Mouse (Mus musculus) hindbrain, embryonic 10.5 days (tissue): ENCODE data around the gene Aldh3b3. TPM values are rescaled to one million over a fixed set of nuclear protein-coding genes. Genes with fewer than 3 reads are reported as not detected.

ENCODE experiments used
- DNase-seq: peaks from one replicate; pipeline ENCODE4 v3.0.0-alpha.2; 2017; ENCODE audit warnings: low spot score
- H3K27ac ChIP-seq: fragments of 300-500 bp; sonication (generic); 2 replicates; pipeline ENCODE4 v1.5.1; 2016; ENCODE audit warnings: mild to moderate bottlenecking, moderate library complexity
- H3K27me3 ChIP-seq: fragments of 300-500 bp; sonication (generic); 2 replicates; pipeline ENCODE4 v1.6.1; 2016; ENCODE audit warnings: mild to moderate bottlenecking; ENCODE audit not compliant: poor library complexity, insufficient read depth, severe bottlenecking
- H3K36me3 ChIP-seq: fragments of 300-500 bp; sonication (generic); 2 replicates; pipeline ENCODE4 v1.6.1; 2016; ENCODE audit warnings: mild to moderate bottlenecking, moderate library complexity
- H3K4me1 ChIP-seq: fragments of 300-500 bp; sonication (generic); replicated peaks from 2 replicates; pipeline ENCODE4 v1.6.1; 2016; ENCODE audit warnings: mild to moderate bottlenecking
- H3K4me3 ChIP-seq: fragments of 300-500 bp; sonication (generic); 2 replicates; pipeline ENCODE4 v1.5.1; 2016; ENCODE audit warnings: mild to moderate bottlenecking, moderate library complexity
- H3K9me3 ChIP-seq: fragments of 300-500 bp; sonication (generic); 2 replicates; pipeline ENCODE4 v1.6.1; 2016; ENCODE audit warnings: mild to moderate bottlenecking, moderate library complexity
- WGBS: fragments of 180-500 bp; shearing (Covaris S2); methylation state at CpG from one replicate; pipeline ENCODE4 v1.1.7; 2016; 5-methylcytosine and 5-hydroxymethylcytosine counted together
- polyA plus RNA-seq: library from polyadenylated mRNA; unstranded; fragments of >200 nt; fragmentation: Nextera tagmentation; extraction: Ambion mirVana; gene quantifications from 2 replicates; pipeline ENCODE4 v1.2.1, GENCODE M21; 2016

Aldh3b3 gene
- not detected in 2 replicates for polyA plus RNA-seq

GRCm38 (mm10) chr19:3958470-3958869 lies at the start of gene Aldh3b3:
Gene Aldh3b3, plus strand, starts transcription at chr19:3958645.
- Histone ChIP-seq H3K27me3 (no peaks in the 10 kb centered on the region), H3K4me3 (no peak within 1 kb of the TSS), H3K9me3 (no peaks in the 10 kb centered on the region), H3K27ac (no peak within 1 kb of the TSS), H3K4me1 (0 out of 2 replicates have a peak, but pooled peaks cover 3% of the 10 kb centered on the region), H3K36me3 (no peaks in the 10 kb centered on the region)
- DNase-seq = no peak
- 79% methylated on average over 4 of the region's 4 CpGs for WGBS

- WGBS = 82% methylated on average over 5 of the region's 5 CpGs
- Histone ChIP-seq H3K4me3 (no peak overlapping the region), H3K4me1 (peaks cover 47% of the 10 kb centered on the region), H3K9me3 (no peaks in the 10 kb centered on the region), H3K27me3 (peaks cover 9% of the 10 kb centered on the region; the same call in 1 of the 2 replicates), H3K27ac (no peak overlapping the region), H3K36me3 (peaks cover 35% of the 10 kb centered on the region)
- DNase-seq = no peak
Measured at GRCm38 (mm10) chr19:3910206-3910605, 48.2 kb upstream of the Aldh3b3 start.

GRCm38 (mm10) chr19:3912337-3913204 lies 45.9 kb upstream of the Aldh3b3 start, which contains the start of gene Ndufs8:
Gene Ndufs8, minus strand, starts transcription at chr19:3912774.
- Histone ChIP-seq H3K27me3 (no peaks in the 10 kb centered on the region), H3K36me3 (peaks cover 35% of the 10 kb centered on the region), H3K27ac (peak within 1 kb of the TSS; percentile 91), H3K9me3 (no peaks in the 10 kb centered on the region), H3K4me1 (peaks cover 24% of the 10 kb centered on the region), H3K4me3 (peak within 1 kb of the TSS; percentile 67)
- WGBS = under 1% methylated on average over 43 of the region's 43 CpGs
- DNase-seq = peak; percentile 96

GRCm38 (mm10) chr19:3913692-3914091 lies 44.8 kb upstream of the Aldh3b3 start:
- no peak for DNase-seq
- Histone ChIP-seq H3K4me1 (peaks cover 26% of the 10 kb centered on the region), H3K36me3 (peaks cover 25% of the 10 kb centered on the region), H3K27ac (peak overlapping the region; percentile 91), H3K9me3 (no peaks in the 10 kb centered on the region), H3K27me3 (no peaks in the 10 kb centered on the region), H3K4me3 (peak overlapping the region; percentile 67)
- 90% methylated on average over 8 of the region's 8 CpGs for WGBS

- no peaks in the 10 kb centered on the region for H3K9me3 ChIP-seq
- H3K27ac ChIP-seq = no peak overlapping the region
- no peak for DNase-seq
- no peak overlapping the region for H3K4me3 ChIP-seq
- WGBS = 93% methylated on average over 5 of the region's 5 CpGs
- H3K4me1 ChIP-seq = peaks cover 34% of the 10 kb centered on the region
- H3K27me3 ChIP-seq = no peaks in the 10 kb centered on the region
- H3K36me3 ChIP-seq = peaks cover 16% of the 10 kb centered on the region
Measured at GRCm38 (mm10) chr19:3914535-3914934, 43.9 kb upstream of the Aldh3b3 start.

- Histone ChIP-seq H3K36me3 (no peaks in the 10 kb centered on the region), H3K9me3 (no peaks in the 10 kb centered on the region), H3K4me1 (peaks cover 32% of the 10 kb centered on the region), H3K4me3 (no peak overlapping the region), H3K27ac (no peak overlapping the region), H3K27me3 (no peaks in the 10 kb centered on the region)
- no peak for DNase-seq
- 77% methylated on average over 11 of the region's 11 CpGs for WGBS
Measured at GRCm38 (mm10) chr19:3916727-3917126, 41.7 kb upstream of the Aldh3b3 start.

- no peak for DNase-seq
- no peaks in the 10 kb centered on the region for H3K27me3 ChIP-seq
- no peak overlapping the region for H3K4me3 ChIP-seq
Measured at GRCm38 (mm10) chr19:3919928-3920327, 38.5 kb upstream of the Aldh3b3 start.

GRCm38 (mm10) chr19:3922661-3923371 lies 35.6 kb upstream of the Aldh3b3 start:
- Histone ChIP-seq H3K27me3 (no peaks in the 10 kb centered on the region), H3K4me1 (peaks cover 41% of the 10 kb centered on the region), H3K4me3 (no peak overlapping the region), H3K9me3 (no peaks in the 10 kb centered on the region), H3K36me3 (no peaks in the 10 kb centered on the region), H3K27ac (peak overlapping the region; percentile 62)
- no peak for DNase-seq
- WGBS = 64% methylated on average over 10 of the region's 10 CpGs

More at GRCm38 (mm10) chr19:3919928-3920327, 38.5 kb upstream of the Aldh3b3 start:
- no peaks in the 10 kb centered on the region for H3K36me3 ChIP-seq
- peaks cover 30% of the 10 kb centered on the region for H3K4me1 ChIP-seq
- no peaks in the 10 kb centered on the region for H3K9me3 ChIP-seq
- no peak overlapping the region for H3K27ac ChIP-seq

GRCm38 (mm10) chr19:3923586-3923985 lies 34.9 kb upstream of the Aldh3b3 start:
- Histone ChIP-seq H3K4me1 (peaks cover 38% of the 10 kb centered on the region), H3K27me3 (no peaks in the 10 kb centered on the region), H3K36me3 (no peaks in the 10 kb centered on the region), H3K4me3 (no peak overlapping the region), H3K9me3 (no peaks in the 10 kb centered on the region), H3K27ac (peak overlapping the region; percentile 62)
- 50% methylated on average over 13 of the region's 13 CpGs for WGBS
- DNase-seq = peak; percentile 29

- no peak for DNase-seq
- no peaks in the 10 kb centered on the region for H3K36me3 ChIP-seq
- H3K27me3 ChIP-seq = no peaks in the 10 kb centered on the region
- WGBS = 82% methylated on average over 8 of the region's 8 CpGs
- H3K4me1 ChIP-seq = peaks cover 37% of the 10 kb centered on the region
- peak overlapping the region; percentile 62 for H3K27ac ChIP-seq
- no peaks in the 10 kb centered on the region for H3K9me3 ChIP-seq
- H3K4me3 ChIP-seq = no peak overlapping the region
Measured at GRCm38 (mm10) chr19:3924190-3924589, 34.3 kb upstream of the Aldh3b3 start.

GRCm38 (mm10) chr19:3924868-3925267 lies 33.6 kb upstream of the Aldh3b3 start:
- no peak overlapping the region for H3K4me3 ChIP-seq
- H3K27me3 ChIP-seq = no peaks in the 10 kb centered on the region
- 94% methylated on average over 7 of the region's 7 CpGs for WGBS
- no peak overlapping the region for H3K27ac ChIP-seq
- H3K36me3 ChIP-seq = no peaks in the 10 kb centered on the region
- H3K4me1 ChIP-seq = peaks cover 39% of the 10 kb centered on the region
- DNase-seq = no peak
- H3K9me3 ChIP-seq = no peaks in the 10 kb centered on the region

- Histone ChIP-seq H3K4me1 (peaks cover 41% of the 10 kb centered on the region), H3K36me3 (no peaks in the 10 kb centered on the region), H3K27me3 (no peaks in the 10 kb centered on the region), H3K9me3 (no peaks in the 10 kb centered on the region), H3K27ac (no peak overlapping the region), H3K4me3 (no peak overlapping the region)
- WGBS = 87% methylated on average over 6 of the region's 6 CpGs
- DNase-seq = no peak
Measured at GRCm38 (mm10) chr19:3925859-3926258, 32.6 kb upstream of the Aldh3b3 start.

GRCm38 (mm10) chr19:3926279-3926678 lies 32.2 kb upstream of the Aldh3b3 start:
- no peaks in the 10 kb centered on the region for H3K36me3 ChIP-seq
- no peaks in the 10 kb centered on the region for H3K9me3 ChIP-seq
- 0 out of 2 replicates have a peak overlapping the region, but pooled peaks have one; percentile 6 for H3K27ac ChIP-seq
- no peak for DNase-seq
- no peak overlapping the region for H3K4me3 ChIP-seq
- H3K4me1 ChIP-seq = peaks cover 41% of the 10 kb centered on the region
- 69% methylated on average over 3 of the region's 3 CpGs for WGBS
- no peaks in the 10 kb centered on the region for H3K27me3 ChIP-seq
